Mouse (Mus musculus): Measurements from ENCODE around the gene Aim2. TPM values are rescaled to one million over a fixed set of nuclear protein-coding genes. Genes with fewer than 3 reads are reported as not detected.
A peak's percentile ranks its signal among the peaks of the same experiment; 100 is the strongest.
"Not testable (repeated sequence)": the region's sequence is repeated elsewhere in the genome, so short reads cannot be mapped to it uniquely, and the experiment has no call there.

Aim2 gene
- total RNA-seq, 2 experiments from 2014 or later, result 121 to 132 TPM

GRCm38 (mm10) chr1:173441210-173441609 is 90.5 kb downstream of the Aim2 start:
- ATAC-seq (replicated peaks; ENCODE audit: low FRiP score, poor library complexity, severe bottlenecking), result no peak

GRCm38 (mm10) chr1:173443061-173443460 is 92.4 kb downstream of the Aim2 start:
- no peak for ATAC-seq (replicated peaks; ENCODE audit: low FRiP score, poor library complexity, severe bottlenecking)

- no peak for ATAC-seq (replicated peaks; ENCODE audit: low FRiP score, poor library complexity, severe bottlenecking)
Measured at GRCm38 (mm10) chr1:173447067-173447466, 96.4 kb downstream of the Aim2 start.

- no peak for ATAC-seq (replicated peaks; ENCODE audit: low FRiP score, poor library complexity, severe bottlenecking)
Measured at GRCm38 (mm10) chr1:173450621-173451020, 99.9 kb downstream of the Aim2 start.

GRCm38 (mm10) chr1:173451665-173452064 is 101.0 kb downstream of the Aim2 start:
- ATAC-seq (replicated peaks; ENCODE audit: low FRiP score, poor library complexity, severe bottlenecking), result no peak

GRCm38 (mm10) chr1:173456139-173456754 is 105.6 kb downstream of the Aim2 start:
- ATAC-seq (replicated peaks; ENCODE audit: low FRiP score, poor library complexity, severe bottlenecking), result peak; percentile 71; the same call in 1 of the 2 replicates

- no peak for ATAC-seq (replicated peaks; ENCODE audit: low FRiP score, poor library complexity, severe bottlenecking)
Measured at GRCm38 (mm10) chr1:173456761-173457160, 106.1 kb downstream of the Aim2 start.

- ATAC-seq (replicated peaks; ENCODE audit: low FRiP score, poor library complexity, severe bottlenecking), result 0 out of 2 replicates have a peak, but pooled peaks have one; percentile 30
Measured at GRCm38 (mm10) chr1:173480399-173481181, 129.9 kb downstream of the Aim2 start.

GRCm38 (mm10) chr1:173481182-173481574 is 130.5 kb downstream of the Aim2 start:
- not testable (repeated sequence) for ATAC-seq (replicated peaks; ENCODE audit: low FRiP score, poor library complexity, severe bottlenecking)

- not testable (repeated sequence) for ATAC-seq (replicated peaks; ENCODE audit: low FRiP score, poor library complexity, severe bottlenecking)
Measured at GRCm38 (mm10) chr1:173490812-173491480, 140.3 kb downstream of the Aim2 start, which contains the start of gene Ifi206. Gene Ifi206 (minus strand): TSS chr1:173491041.

- ATAC-seq (replicated peaks; ENCODE audit: low FRiP score, poor library complexity, severe bottlenecking), result not testable (repeated sequence)
Measured at GRCm38 (mm10) chr1:173491483-173491882, 140.8 kb downstream of the Aim2 start.

- not testable (repeated sequence) for ATAC-seq (replicated peaks; ENCODE audit: low FRiP score, poor library complexity, severe bottlenecking)
Measured at GRCm38 (mm10) chr1:173510595-173510994, 159.9 kb downstream of the Aim2 start.

Other genes with a start within 250 kb of the Aim2 start
- not detected in 2 replicates for gene Olfr1408, start 213.5 kb upstream of the Aim2 start, total RNA-seq (2015; ENCODE audit: low replicate concordance)
- gene Olfr1408, start 213.5 kb upstream of the Aim2 start, total RNA-seq (2017; ENCODE audit: low replicate concordance), result not detected in 2 replicates
- not detected in 2 replicates for gene Olfr1406, start 160.2 kb upstream of the Aim2 start, total RNA-seq (2015; ENCODE audit: low replicate concordance)
- gene Olfr1406, start 160.2 kb upstream of the Aim2 start, total RNA-seq (2017; ENCODE audit: low replicate concordance), result not detected in 2 replicates
- not detected in 2 replicates for gene Olfr218, start 153.1 kb upstream of the Aim2 start, total RNA-seq (2015; ENCODE audit: low replicate concordance)
- not detected in 2 replicates for gene Olfr218, start 153.1 kb upstream of the Aim2 start, total RNA-seq (2017; ENCODE audit: low replicate concordance)
- gene Olfr1404, start 138.5 kb upstream of the Aim2 start, total RNA-seq (2015; ENCODE audit: low replicate concordance), result not detected in 2 replicates
- not detected in 2 replicates for gene Olfr1404, start 138.5 kb upstream of the Aim2 start, total RNA-seq (2017; ENCODE audit: low replicate concordance)
- 13.0 TPM in 2 replicates for gene Fcer1a, start 123.7 kb upstream of the Aim2 start, total RNA-seq (2015; ENCODE audit: low replicate concordance)
- 5.7 and 9.0 TPM in 2 replicates for gene Fcer1a, start 123.7 kb upstream of the Aim2 start, total RNA-seq (2017; ENCODE audit: low replicate concordance)
- gene Olfr418, start 84.9 kb upstream of the Aim2 start, total RNA-seq (2015; ENCODE audit: low replicate concordance), result not detected in 2 replicates
- gene Olfr418, start 84.9 kb upstream of the Aim2 start, total RNA-seq (2017; ENCODE audit: low replicate concordance), result not detected in 2 replicates
- not detected in 2 replicates for gene Mptx2, start 73.1 kb upstream of the Aim2 start, total RNA-seq (2015; ENCODE audit: low replicate concordance)
- not detected in 2 replicates for gene Mptx2, start 73.1 kb upstream of the Aim2 start, total RNA-seq (2017; ENCODE audit: low replicate concordance)
- 223 and 265 TPM in 2 replicates for gene Ackr1, start 17.1 kb upstream of the Aim2 start, total RNA-seq (2015; ENCODE audit: low replicate concordance)
- gene Ackr1, start 17.1 kb upstream of the Aim2 start, total RNA-seq (2017; ENCODE audit: low replicate concordance), result 67.0 and 67.1 TPM in 2 replicates
- not detected in 2 replicates for gene Cadm3, start 16.8 kb downstream of the Aim2 start, total RNA-seq (2015; ENCODE audit: low replicate concordance)
- 7.8 TPM in 2 replicates for gene Cadm3, start 16.8 kb downstream of the Aim2 start, total RNA-seq (2017; ENCODE audit: low replicate concordance)
- 2.5 and 10.5 TPM in 2 replicates for gene Ifi206, start 140.2 kb downstream of the Aim2 start, total RNA-seq (2015; ENCODE audit: low replicate concordance)
- 0.08 and 1.0 TPM in 2 replicates for gene Ifi206, start 140.2 kb downstream of the Aim2 start, total RNA-seq (2017; ENCODE audit: low replicate concordance)
- gene Ifi214, start 185.1 kb downstream of the Aim2 start, total RNA-seq (2015; ENCODE audit: low replicate concordance), result 2.1 TPM in 1 of 2 replicates, not detected in the other
- 0.77 TPM in 1 of 2 replicates, not detected in the other for gene Ifi214, start 185.1 kb downstream of the Aim2 start, total RNA-seq (2017; ENCODE audit: low replicate concordance)
- gene Ifi213, start 248.4 kb downstream of the Aim2 start, total RNA-seq (2015; ENCODE audit: low replicate concordance), result 8.6 and 10.1 TPM in 2 replicates
- 2.3 and 3.9 TPM in 2 replicates for gene Ifi213, start 248.4 kb downstream of the Aim2 start, total RNA-seq (2017; ENCODE audit: low replicate concordance)

All from erythroid progenitor cell, adult 5-6 weeks (primary cell).